Mouse (Mus musculus) spleen, postnatal 10 days (tissue): ENCODE results near the gene Csnk1d.
A peak's percentile ranks its signal among the peaks of the same experiment; 100 is the strongest.

Experiments used
- DNase-seq, 2 experiments: peaks; one replicate each; pipeline ENCODE4 v3.0.0; 2021 to 2022; ENCODE audit warnings: low spot score in 2 of 2

Csnk1d gene

GRCm38 (mm10) chr11:120990951-120991526 lies at the start of gene Csnk1d:
Gene Csnk1d (minus strand): TSS chr11:120991330.
- peak; percentile 99 to 100 for DNase-seq

GRCm38 (mm10) chr11:121039302-121039701 lies 48.2 kb upstream of the Csnk1d start, which contains the start of gene Cd7:
Gene Cd7 (minus strand): TSS chr11:121039418.
- DNase-seq: no peak

- no peak for DNase-seq
Observed at GRCm38 (mm10) chr11:121038366-121039240, 47.5 kb upstream of the Csnk1d start.

- DNase-seq: no peak
Observed at GRCm38 (mm10) chr11:121033118-121033517, 42.0 kb upstream of the Csnk1d start.

- DNase-seq: no peak
Observed at GRCm38 (mm10) chr11:121027259-121027658, 36.1 kb upstream of the Csnk1d start.

GRCm38 (mm10) chr11:121024163-121024562 lies 33.0 kb upstream of the Csnk1d start:
- no peak for DNase-seq

- no peak for DNase-seq
Observed at GRCm38 (mm10) chr11:121019501-121019900, 28.4 kb upstream of the Csnk1d start.

- peak; percentile 33 to 71 for DNase-seq
Observed at GRCm38 (mm10) chr11:121017703-121018102, 26.6 kb upstream of the Csnk1d start.

GRCm38 (mm10) chr11:121015472-121015871 lies 24.3 kb upstream of the Csnk1d start:
- DNase-seq: no peak

- DNase-seq: no peak
Observed at GRCm38 (mm10) chr11:121014896-121015300, 23.8 kb upstream of the Csnk1d start.

GRCm38 (mm10) chr11:121013656-121014055 lies 22.5 kb upstream of the Csnk1d start:
- DNase-seq: no peak

GRCm38 (mm10) chr11:121010044-121010755 lies 19.1 kb upstream of the Csnk1d start:
- no peak for DNase-seq

GRCm38 (mm10) chr11:121006184-121006583 lies 15.1 kb upstream of the Csnk1d start:
- DNase-seq: no peak

- no peak for DNase-seq
Observed at GRCm38 (mm10) chr11:121004281-121004680, 13.2 kb upstream of the Csnk1d start.

GRCm38 (mm10) chr11:121001966-121002365 lies 10.8 kb upstream of the Csnk1d start:
- DNase-seq: no peak

- DNase-seq: no peak
Observed at GRCm38 (mm10) chr11:120994741-120995140, 3.6 kb upstream of the Csnk1d start.

- DNase-seq: no peak
Observed at GRCm38 (mm10) chr11:120993586-120993985, 2.5 kb upstream of the Csnk1d start.

- no peak for DNase-seq
Observed at GRCm38 (mm10) chr11:120993080-120993479, 1.9 kb upstream of the Csnk1d start.

- no peak for DNase-seq
Observed at GRCm38 (mm10) chr11:120991791-120992190, 661 bp upstream of the Csnk1d start.

- peak; percentile 63 to 69 for DNase-seq
Observed at GRCm38 (mm10) chr11:120990126-120990781, 876 bp downstream of the Csnk1d start.

GRCm38 (mm10) chr11:120989523-120989922 lies 1.6 kb downstream of the Csnk1d start:
- no peak for DNase-seq

- DNase-seq: no peak
Observed at GRCm38 (mm10) chr11:120988410-120988809, 2.7 kb downstream of the Csnk1d start.
